5 mouse cellular contexts compared by ENCODE assay signal in genomic region chr11:33428238-33428637, GRCm38 (mm10).
DNase-seq lines count a peak whose midpoint lies in the region; ATAC-seq and TF ChIP-seq lines count a peak whose summit lies in the region.
"Not testable (repeated sequence)": the region's sequence is repeated elsewhere in the genome, so short reads cannot be mapped to it uniquely, and the experiment has no call there.

No protein-coding gene starts in this region.

- peak overlapping the region; percentile 33 for H3K4me3 ChIP-seq in ES-Bruce4 (ENCODE audit: low read depth, low read length)
- H3K4me3 ChIP-seq in gastrocnemius, adult 2 months, result not testable (repeated sequence)

- TF ChIP-seq EP300 in ES-Bruce4 (IDR thresholded peaks at IDR 0.05; ENCODE audit: insufficient read depth, low read depth, low read length), result not testable (repeated sequence)

- peak; percentile 18 for DNase-seq in gastrocnemius, adult 2 months

- not testable (repeated sequence) for TF ChIP-seq CTCF in ES-Bruce4 (IDR thresholded peaks at IDR 0.05; ENCODE audit: low read depth, low read length); gastrocnemius, adult 2 months (IDR thresholded peaks at IDR 0.05)

- not testable (repeated sequence) for H3K36me3 ChIP-seq in ES-Bruce4 (ENCODE audit: control insufficient read depth, insufficient read depth, low read length, poor library complexity, severe bottlenecking)

- intact Hi-C loops in gastrocnemius, adult 2 months (cut with DNase I), result not testable (repeated sequence)

- H3K4me1 ChIP-seq in ES-Bruce4 (ENCODE audit: control insufficient read depth, insufficient read depth, low read length), result not testable (repeated sequence)

- ATAC-seq in common myeloid progenitor, adult 5-6 weeks (replicated peaks; ENCODE audit: low read depth, poor library complexity, severe bottlenecking), result peak; percentile 85
- peak; percentile 84 for ATAC-seq in megakaryocyte, adult 5-6 weeks (ENCODE audit: poor library complexity, severe bottlenecking)
- ATAC-seq in monocyte, adult 5-6 weeks (replicated peaks; ENCODE audit: insufficient number of reproducible peaks, low FRiP score, low TSS enrichment, poor library complexity, severe bottlenecking), result 0 out of 2 replicates have a peak, but pooled peaks have one; percentile 56

- H3K9ac ChIP-seq in ES-Bruce4 (ENCODE audit: low read depth, poor library complexity, severe bottlenecking), result not testable (repeated sequence)

- TF ChIP-seq POLR2A in ES-Bruce4 (IDR thresholded peaks at IDR 0.05; ENCODE audit: insufficient read depth, low read length), result not testable (repeated sequence)

- H3K27ac ChIP-seq in ES-Bruce4 (ENCODE audit: insufficient read depth, low read length); gastrocnemius, adult 2 months: not testable (repeated sequence)

- not testable (repeated sequence) for H3K9me3 ChIP-seq in ES-Bruce4 (replicated peaks; ENCODE audit: control insufficient read depth, insufficient read depth, low read length, poor library complexity, severe bottlenecking)

- not testable (repeated sequence) for H3K27me3 ChIP-seq in ES-Bruce4 (ENCODE audit: control insufficient read depth, insufficient read depth, low read length, poor library complexity, severe bottlenecking)
